Mouse (Mus musculus): ENCODE data around the gene Ccno. TPM values are rescaled to one million over a fixed set of nuclear protein-coding genes. Genes with fewer than 3 reads are reported as not detected.
A peak's percentile ranks its signal among the peaks of the same experiment; 100 is the strongest.
"Not testable (repeated sequence)": the region's sequence is repeated elsewhere in the genome, so short reads cannot be mapped to it uniquely, and the experiment has no call there.

Ccno gene
- total RNA-seq, 2 experiments from 2014 or later, result 0.62 to 0.71 TPM

DNA sequence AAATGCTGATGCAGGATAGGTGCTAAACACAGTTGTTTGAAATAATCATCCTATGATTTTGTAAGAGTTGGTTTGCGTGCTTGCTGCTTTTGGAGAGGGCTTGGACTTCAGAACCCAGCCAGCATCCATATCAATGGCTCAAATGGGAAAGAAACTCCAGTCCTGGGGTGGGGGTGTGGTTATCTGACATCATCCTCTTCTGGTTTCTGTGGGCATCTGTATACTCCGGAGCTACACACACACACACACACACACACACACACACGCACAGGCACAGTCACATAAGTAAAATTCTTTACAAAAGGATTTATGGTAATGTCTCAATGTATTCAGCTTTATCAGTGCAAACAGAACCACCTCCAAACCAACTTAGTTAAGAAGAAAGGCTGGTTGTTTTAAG lies 12.5 kb downstream of the Ccno start:
- DNase-seq (ENCODE audit: low spot score in 2 of 2), result no peak

DNA sequence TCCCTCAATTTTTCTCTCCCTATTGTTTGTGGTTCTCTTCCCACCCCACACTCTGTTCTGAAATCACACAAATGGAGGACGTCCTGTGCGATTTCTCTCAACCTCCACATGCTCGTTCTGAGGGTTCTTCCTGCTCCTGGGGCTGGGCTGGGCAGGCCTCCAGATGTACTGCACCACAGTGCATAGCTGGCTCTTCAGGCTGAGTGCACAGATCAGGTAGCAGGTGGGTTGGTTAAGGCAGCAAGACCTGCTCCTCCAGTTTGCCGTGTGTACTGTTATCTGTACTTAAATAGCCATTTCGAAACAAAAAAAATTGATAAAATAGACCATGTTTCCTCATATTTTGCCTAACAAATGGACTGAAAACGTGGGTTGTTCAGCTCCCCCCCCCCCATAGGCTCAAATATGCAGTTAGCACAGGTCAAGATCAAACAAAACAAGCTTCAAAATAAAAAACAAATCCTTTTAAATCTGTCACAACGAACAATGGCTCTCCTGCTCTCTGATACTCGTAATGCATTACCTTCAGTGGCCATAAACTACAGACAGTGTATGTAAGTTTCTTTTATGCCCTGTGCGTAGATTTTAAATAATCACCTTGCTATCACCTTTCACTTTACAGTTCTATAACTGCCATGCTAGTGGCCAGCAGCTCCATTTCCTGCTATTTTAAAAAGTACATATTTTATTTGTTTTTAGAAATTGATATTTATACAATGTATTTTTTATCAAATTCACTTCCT lies 13.1 kb downstream of the Ccno start:
- no peak for DNase-seq (ENCODE audit: low spot score in 2 of 2)

DNA sequence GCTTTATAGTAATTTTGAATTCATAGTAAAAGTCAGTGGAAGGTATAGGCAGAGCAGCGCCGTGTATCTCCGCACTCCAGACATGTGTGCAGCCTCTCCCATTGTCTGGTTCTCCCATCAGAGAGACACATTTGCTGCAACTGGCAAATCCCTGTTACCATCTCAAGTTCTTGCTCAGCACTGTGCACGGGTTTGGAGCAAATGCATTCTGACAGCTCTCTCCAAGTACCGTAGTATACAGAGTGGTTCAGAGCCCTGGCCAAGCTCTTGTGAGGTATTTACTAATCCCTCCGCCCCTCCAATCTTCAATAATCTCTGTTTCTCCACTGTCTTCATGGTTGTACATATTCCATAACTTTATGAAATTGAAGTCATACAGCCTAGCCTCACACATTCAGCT lies 25.1 kb downstream of the Ccno start:
- DNase-seq (ENCODE audit: low spot score in 2 of 2), result no peak

DNA sequence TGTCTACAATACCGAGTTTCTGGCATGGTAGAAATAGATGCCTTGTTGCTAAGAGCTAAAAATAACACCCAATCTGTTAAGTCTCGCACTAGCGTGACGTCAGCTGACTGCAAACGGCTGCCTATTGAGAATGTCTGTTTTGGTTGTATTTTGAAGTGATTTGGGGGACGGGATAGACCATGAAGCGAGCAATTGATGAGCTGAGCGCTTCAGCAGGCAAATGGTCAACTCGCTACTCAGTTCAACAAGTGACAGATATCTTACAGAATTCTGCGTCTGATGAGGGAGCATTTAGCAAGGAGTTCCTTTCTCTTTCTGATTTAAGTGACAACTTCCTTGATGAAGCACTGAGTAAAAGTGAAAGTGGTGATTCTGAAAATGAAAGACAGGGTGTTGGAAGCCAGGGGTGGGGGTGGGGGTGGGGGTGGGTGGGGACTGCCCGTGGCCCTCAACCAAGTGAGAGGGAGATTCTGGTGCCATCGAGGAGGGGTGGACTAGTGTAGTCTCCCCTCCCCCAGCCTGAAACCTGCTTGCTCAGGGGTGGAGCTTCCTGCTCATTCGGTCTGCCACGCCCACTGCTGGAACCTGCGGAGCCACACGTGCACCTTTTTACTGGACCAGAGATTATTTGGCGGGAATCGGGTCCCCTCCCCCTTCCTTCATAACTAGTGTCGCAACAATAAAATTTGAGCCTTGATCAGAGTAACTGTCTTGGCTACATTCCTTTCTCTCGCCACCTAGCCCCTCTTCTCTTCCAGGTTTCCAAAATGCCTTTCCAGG lies 25.8 kb downstream of the Ccno start:
- DNase-seq (ENCODE audit: low spot score in 2 of 2), result not testable (repeated sequence)

DNA sequence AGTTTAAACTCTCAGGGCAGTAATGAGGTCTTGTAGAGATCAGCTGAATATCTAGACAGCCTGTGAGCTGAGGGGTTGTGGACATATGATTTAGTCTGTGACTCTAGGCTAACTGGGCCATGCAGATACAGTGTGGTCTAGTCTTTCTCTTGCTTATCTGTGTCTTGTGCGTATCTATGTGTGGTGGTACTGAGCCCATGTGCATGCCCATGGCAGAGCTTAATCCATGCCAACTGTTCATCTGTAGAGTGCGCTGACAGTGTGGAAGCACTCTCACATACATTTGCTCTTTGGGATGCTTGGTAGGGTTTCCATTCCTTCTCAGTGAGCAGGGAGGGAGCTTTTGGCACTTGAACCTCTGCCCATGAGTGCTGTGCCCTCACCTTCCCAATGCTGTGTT lies 33.9 kb downstream of the Ccno start:
- no peak for DNase-seq (ENCODE audit: low spot score in 2 of 2)

DNA sequence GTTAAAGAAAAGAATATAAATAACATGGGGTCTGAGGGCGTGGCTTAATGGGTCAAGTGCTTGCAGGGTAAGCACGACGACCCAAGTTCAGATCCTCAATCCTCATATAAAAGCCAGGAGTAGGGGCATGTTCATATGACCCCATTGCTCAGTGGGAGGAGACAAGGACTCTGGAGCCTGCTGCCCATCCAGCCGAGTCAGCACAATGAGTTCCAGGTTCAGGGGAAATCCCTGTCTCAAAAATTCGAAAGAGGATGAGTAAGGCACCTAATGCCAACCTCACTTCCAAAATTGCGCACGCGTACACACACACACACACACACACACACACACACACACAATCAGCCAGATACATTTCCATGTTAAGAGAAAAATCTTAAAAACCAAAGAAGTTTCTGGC lies 34.9 kb downstream of the Ccno start:
- no peak for DNase-seq (ENCODE audit: low spot score in 2 of 2)

DNA sequence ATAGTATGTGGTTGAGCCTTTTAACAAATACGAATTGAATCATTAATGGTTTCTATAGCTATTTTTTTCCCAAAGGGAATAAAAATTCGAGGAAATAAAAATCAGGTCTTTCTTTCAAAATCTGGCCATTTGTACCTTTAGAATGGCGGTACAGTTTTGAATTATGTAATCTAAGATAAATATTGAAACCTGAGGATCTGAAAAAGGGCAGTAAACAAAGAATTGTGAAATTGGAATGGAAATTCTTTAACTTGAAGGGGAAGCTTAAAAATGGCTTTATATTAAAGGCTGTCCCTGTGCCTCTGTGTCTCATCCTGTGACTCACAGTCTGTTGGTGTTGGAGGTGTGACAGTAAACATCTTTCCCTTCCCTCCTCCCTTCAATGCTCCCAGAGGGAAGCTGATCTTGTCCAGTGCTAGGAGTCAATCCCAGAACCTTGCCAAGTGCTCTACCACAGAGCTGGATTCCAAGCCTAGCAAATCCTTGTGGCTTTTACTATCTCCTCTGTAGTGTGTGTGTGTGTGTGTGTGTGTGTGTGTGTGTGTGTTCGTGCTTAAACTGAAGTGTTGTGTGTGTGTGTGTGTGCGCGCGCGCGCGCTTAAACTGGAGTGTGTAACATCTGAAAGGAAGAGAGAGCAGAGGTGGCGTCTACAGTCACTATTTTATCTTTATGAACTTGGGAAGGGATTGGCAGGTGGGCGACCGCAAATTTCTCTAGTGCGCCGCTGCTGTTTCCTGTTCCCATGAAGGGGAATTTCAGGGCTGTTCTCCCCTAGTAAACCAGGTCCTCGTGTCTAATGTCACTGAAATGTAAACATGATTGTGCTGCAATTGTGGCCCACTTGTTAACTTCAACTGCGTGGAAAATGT lies 35.9 kb downstream of the Ccno start:
- no peak for DNase-seq (ENCODE audit: low spot score in 2 of 2)

DNA sequence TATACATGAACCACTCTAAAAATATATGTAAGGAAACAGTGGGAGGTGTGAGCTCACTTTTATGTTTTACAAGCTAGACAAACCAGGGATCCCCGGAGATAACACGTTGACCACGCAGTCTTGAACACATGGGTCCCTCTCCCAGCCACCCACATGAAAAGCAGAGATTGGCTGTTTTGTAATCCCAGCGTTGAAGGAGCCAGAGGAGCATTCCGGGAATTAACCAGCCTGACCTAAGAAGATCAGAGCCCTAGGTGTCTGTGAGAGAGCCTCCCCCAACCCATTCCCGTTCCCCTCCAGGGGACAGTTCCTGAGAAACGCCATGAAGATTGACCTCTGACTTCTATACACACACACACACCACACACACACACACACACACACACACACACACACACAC lies 43.7 kb downstream of the Ccno start:
- no peak for DNase-seq (ENCODE audit: low spot score in 2 of 2)

DNA sequence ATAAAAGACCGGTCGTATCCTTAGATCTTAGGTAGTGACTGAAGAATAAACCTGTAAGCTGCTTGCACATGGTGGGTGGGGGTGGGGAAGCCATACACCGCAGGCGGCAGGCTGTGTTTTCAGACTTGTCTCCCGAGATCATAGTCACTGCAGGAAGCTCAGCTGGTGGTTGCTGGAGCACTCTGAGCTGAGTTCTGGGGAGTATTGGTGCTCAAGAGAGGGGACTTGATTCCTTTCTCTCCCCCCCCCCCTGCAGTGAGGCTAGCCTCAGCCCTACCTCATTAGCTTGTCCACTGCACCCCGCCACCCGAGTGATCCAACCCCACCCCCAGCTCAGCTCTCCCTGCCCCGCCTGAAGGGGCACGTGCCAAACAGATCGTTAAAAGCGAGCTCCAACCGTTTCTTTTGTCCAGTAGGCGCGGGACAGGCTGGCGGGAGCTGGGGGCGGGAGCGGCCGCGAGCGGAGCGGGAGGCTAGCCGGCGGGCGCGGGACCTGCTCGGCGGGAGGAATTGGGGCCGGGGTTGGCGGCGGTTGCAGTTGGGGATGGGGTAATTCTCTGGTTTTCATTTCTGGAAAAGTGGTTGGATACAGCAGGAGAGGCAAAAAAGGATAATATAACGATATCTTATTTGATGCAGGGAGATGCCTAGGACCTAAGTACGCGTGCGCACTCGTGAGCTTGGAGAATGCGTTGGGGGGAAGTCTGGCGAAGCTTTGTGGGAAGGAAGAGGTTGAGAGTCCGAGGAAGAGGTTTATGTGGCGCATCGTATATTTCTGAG lies 44.4 kb downstream of the Ccno start:
- DNase-seq (ENCODE audit: low spot score in 2 of 2), result no peak

DNA sequence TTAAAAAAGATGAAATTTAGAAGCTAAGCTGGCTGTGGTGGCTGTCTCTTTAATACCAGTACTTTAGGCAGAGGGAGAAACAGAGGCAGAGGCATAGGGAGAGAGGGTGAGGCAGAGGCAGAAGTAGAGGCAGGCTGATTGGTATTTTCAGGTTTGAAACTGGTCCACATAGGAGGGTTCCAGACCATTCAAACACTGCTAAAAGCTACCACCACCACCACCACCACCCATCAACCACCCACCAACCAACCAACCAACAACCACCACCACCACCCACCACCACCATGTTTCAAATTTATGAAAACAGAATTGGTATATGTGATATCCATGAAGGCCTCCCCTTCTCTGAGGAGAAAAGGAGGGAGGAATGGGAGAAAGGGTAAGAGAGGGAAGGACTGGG lies 45.2 kb downstream of the Ccno start:
- no peak for DNase-seq (ENCODE audit: low spot score in 2 of 2)

DNA sequence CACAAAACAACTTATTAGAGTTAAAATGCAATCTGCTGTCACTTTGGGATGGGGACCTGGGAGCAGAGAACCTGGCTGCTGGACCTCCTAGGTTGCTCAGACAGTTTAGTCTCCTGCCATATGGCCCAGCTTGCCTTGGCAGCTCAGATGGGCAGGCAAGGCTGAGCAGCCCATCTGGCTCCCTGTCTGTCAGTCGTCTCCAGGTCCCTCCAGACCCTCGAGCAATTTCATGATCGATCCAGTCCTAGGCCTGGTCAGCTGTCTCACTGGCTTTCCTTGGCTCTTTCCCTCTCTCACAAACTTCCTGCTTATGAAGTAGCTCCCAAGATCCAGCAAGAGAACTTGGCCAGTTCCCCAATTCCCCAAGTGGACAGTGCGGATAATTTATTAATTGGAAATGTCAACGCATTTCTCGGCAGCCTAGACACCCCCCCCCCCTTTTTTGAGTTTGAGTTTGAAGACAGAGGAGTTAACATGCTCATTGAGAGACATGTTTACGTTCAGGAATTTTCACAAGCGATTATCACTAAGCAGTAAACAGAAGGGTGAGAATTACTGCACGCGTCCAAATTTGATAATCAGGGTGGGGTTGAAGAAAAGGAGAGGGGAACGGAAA lies 46.8 kb downstream of the Ccno start:
- no peak for DNase-seq (ENCODE audit: low spot score in 2 of 2)

DNA sequence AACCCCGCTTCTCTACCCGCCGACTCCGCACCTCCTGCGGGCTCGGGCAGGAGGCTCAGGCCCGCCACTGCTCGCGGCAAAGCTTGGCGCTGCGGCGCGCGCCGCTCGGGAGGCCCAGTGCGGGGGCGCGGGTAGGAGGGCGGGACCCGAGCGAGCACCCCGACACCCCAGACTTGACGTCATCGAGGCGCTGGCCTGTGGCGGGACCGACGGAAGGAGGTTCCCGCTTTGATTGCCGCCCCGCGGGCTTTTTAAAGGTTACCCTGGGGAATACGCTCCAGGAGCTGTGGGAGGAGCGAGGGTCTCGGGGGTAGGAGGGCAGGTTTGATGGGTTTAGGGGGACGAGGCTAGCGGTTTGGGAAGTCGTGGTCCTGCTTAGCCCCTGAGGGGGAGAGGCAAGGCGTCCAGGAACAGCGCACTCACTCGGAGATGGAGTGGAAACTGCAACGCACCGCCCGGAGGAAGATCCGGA lies 47.4 kb downstream of the Ccno start, which contains the start of gene Cdc20b:
Gene Cdc20b, plus strand, starts transcription at position 162 of the 472 bp plus-strand sequence.
- DNase-seq (ENCODE audit: low spot score in 2 of 2), result peak in 1 of 2 experiments; percentile 7

DNA sequence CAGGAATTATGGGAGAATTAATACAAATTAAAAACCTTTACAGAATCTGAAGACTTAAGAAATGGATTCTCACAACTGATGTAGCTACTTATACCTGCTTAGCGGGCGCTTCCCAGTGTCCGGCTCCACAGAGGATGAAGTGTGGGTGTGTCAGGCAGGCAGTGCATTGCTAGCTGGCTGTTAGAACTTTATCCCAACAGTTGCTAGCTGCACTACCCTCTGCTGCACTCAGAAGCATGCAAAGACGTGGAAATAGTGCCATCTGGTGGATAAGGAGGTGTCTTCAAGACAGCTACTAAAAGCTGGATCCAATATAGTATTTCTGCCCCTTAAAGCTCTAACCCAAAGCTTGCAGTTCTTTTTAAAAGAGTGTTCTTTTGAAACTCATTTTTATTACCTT lies 48.2 kb downstream of the Ccno start:
- DNase-seq (ENCODE audit: low spot score in 2 of 2), result peak; percentile 10 to 45

Small RNAs within 50 kb of the gene (microRNA-seq; reads per million reads assigned to microRNA genes)
- gene Mir449a, result 81.8 reads per million, percentile 43 among the genes with 10 or more reads in this experiment
- not detected for gene Mir449b
- 1.3 reads per million for gene Mir449c

Other genes starting within 250 kb of the Ccno start
- gene Plpp1, start 187.0 kb upstream of the Ccno start, total RNA-seq (2021), result 100 to 1,000 TPM; 194 to 213 TPM
- gene Mtrex, start 60.4 kb upstream of the Ccno start, total RNA-seq (2021), result 10 to 100 TPM; 46.0 to 56.6 TPM
- 10 to 100 TPM; 15.2 to 15.3 TPM for gene Dhx29, start 60.3 kb upstream of the Ccno start, total RNA-seq (2021)
- gene Mcidas, start 6.0 kb downstream of the Ccno start, total RNA-seq (2021), result not detected
- gene Cdc20b, start 47.3 kb downstream of the Ccno start, total RNA-seq (2021), result not detected
- gene Gpx8, start 58.6 kb downstream of the Ccno start, total RNA-seq (2021), result 10 to 100 TPM; 92.5 to 98.1 TPM
- gene Gzma, start 113.2 kb downstream of the Ccno start, total RNA-seq (2021), result 1 to 10 TPM in 1 of 2 experiments, under 1 TPM in 1; 0.59 to 1.7 TPM
- 10 to 100 TPM; 11.7 to 14.6 TPM for gene Esm1, start 221.9 kb downstream of the Ccno start, total RNA-seq (2021)
- gene Gzmk, start 238.1 kb downstream of the Ccno start, total RNA-seq (2021), result not detected